Mouse (Mus musculus): ENCODE data around the gene Rbm44. TPM values are rescaled to one million over a fixed set of nuclear protein-coding genes. Genes with fewer than 3 reads are reported as not detected.

The Rbm44 gene
- polyA plus RNA-seq (2015; fragmentation: Nextera tagmentation; extraction: Ambion mirVana): 0.24 and 0.48 TPM in 2 replicates

GRCm38 (mm10) chr1:91144813-91145212 lies at the start of gene Rbm44:
TSS of gene Rbm44 (plus strand) at chr1:91145089.
- no peak within 1 kb of the TSS for H3K9ac ChIP-seq (ENCODE audit: low read depth, low read length)
- no peak for ATAC-seq
- no peaks in the 10 kb centered on the region for H3K9me3 ChIP-seq (replicated peaks; ENCODE audit: control insufficient read depth, low read length, poor library complexity, severe bottlenecking)
- no peaks in the 10 kb centered on the region for H3K4me1 ChIP-seq (ENCODE audit: control insufficient read depth, insufficient read depth, low read length)
- no peak within 1 kb of the TSS for H3K4me3 ChIP-seq (ENCODE audit: low read depth, low read length)
- no peak within 1 kb of the TSS for H3K27ac ChIP-seq (ENCODE audit: low read length)
- no peaks in the 10 kb centered on the region for H3K36me3 ChIP-seq (ENCODE audit: control insufficient read depth, insufficient read depth, low read length)
- H3K4me2 ChIP-seq (ENCODE audit: low read length): no peak within 1 kb of the TSS
- 60% methylated on average over 20 of the region's 20 CpGs for WGBS
- H3K27me3 ChIP-seq (ENCODE audit: control insufficient read depth, insufficient read depth, low read depth, low read length): no peaks in the 10 kb centered on the region

- Histone ChIP-seq H3K27me3 (ENCODE audit: control insufficient read depth, insufficient read depth, low read depth, low read length) (no peaks in the 10 kb centered on the region), H3K4me1 (ENCODE audit: control insufficient read depth, insufficient read depth, low read length) (no peaks in the 10 kb centered on the region), H3K4me2 (ENCODE audit: low read length) (no peak overlapping the region), H3K36me3 (ENCODE audit: control insufficient read depth, insufficient read depth, low read length) (no peaks in the 10 kb centered on the region), H3K27ac (ENCODE audit: low read length) (no peak overlapping the region), H3K4me3 (ENCODE audit: low read depth, low read length) (no peak overlapping the region), H3K9me3 (replicated peaks; ENCODE audit: control insufficient read depth, low read length, poor library complexity, severe bottlenecking) (no peaks in the 10 kb centered on the region), H3K9ac (ENCODE audit: low read depth, low read length) (no peak overlapping the region)
- no peak for ATAC-seq
- WGBS: 90% methylated on average over 3 of the region's 3 CpGs
Observed at GRCm38 (mm10) chr1:91095258-91095657, 49.6 kb upstream of the Rbm44 start.

GRCm38 (mm10) chr1:91095853-91096252 lies 49.0 kb upstream of the Rbm44 start:
- no peak overlapping the region for H3K4me2 ChIP-seq (ENCODE audit: low read length)
- no peak for ATAC-seq
- no peaks in the 10 kb centered on the region for H3K4me1 ChIP-seq (ENCODE audit: control insufficient read depth, insufficient read depth, low read length)
- H3K27ac ChIP-seq (ENCODE audit: low read length): no peak overlapping the region
- no peak overlapping the region for H3K9ac ChIP-seq (ENCODE audit: low read depth, low read length)
- WGBS: 67% methylated on average over 1 of the region's 1 CpGs
- no peak overlapping the region for H3K4me3 ChIP-seq (ENCODE audit: low read depth, low read length)
- H3K27me3 ChIP-seq (ENCODE audit: control insufficient read depth, insufficient read depth, low read depth, low read length): no peaks in the 10 kb centered on the region
- H3K9me3 ChIP-seq (replicated peaks; ENCODE audit: control insufficient read depth, low read length, poor library complexity, severe bottlenecking): no peaks in the 10 kb centered on the region
- H3K36me3 ChIP-seq (ENCODE audit: control insufficient read depth, insufficient read depth, low read length): no peaks in the 10 kb centered on the region

- ATAC-seq: no peak
- WGBS: 84% methylated on average over 5 of the region's 5 CpGs
- Histone ChIP-seq H3K4me2 (ENCODE audit: low read length) (no peak overlapping the region), H3K9ac (ENCODE audit: low read depth, low read length) (no peak overlapping the region), H3K9me3 (replicated peaks; ENCODE audit: control insufficient read depth, low read length, poor library complexity, severe bottlenecking) (no peaks in the 10 kb centered on the region), H3K4me1 (ENCODE audit: control insufficient read depth, insufficient read depth, low read length) (no peaks in the 10 kb centered on the region), H3K36me3 (ENCODE audit: control insufficient read depth, insufficient read depth, low read length) (no peaks in the 10 kb centered on the region), H3K4me3 (ENCODE audit: low read depth, low read length) (no peak overlapping the region), H3K27me3 (ENCODE audit: control insufficient read depth, insufficient read depth, low read depth, low read length) (no peaks in the 10 kb centered on the region), H3K27ac (ENCODE audit: low read length) (no peak overlapping the region)
Observed at GRCm38 (mm10) chr1:91096490-91096889, 48.4 kb upstream of the Rbm44 start.

- no peaks in the 10 kb centered on the region for H3K4me1 ChIP-seq (ENCODE audit: control insufficient read depth, insufficient read depth, low read length)
- H3K9ac ChIP-seq (ENCODE audit: low read depth, low read length): no peak overlapping the region
- 89% methylated on average over 11 of the region's 11 CpGs for WGBS
- no peaks in the 10 kb centered on the region for H3K27me3 ChIP-seq (ENCODE audit: control insufficient read depth, insufficient read depth, low read depth, low read length)
- no peaks in the 10 kb centered on the region for H3K36me3 ChIP-seq (ENCODE audit: control insufficient read depth, insufficient read depth, low read length)
- no peak for ATAC-seq
- H3K27ac ChIP-seq (ENCODE audit: low read length): no peak overlapping the region
- H3K9me3 ChIP-seq (replicated peaks; ENCODE audit: control insufficient read depth, low read length, poor library complexity, severe bottlenecking): no peaks in the 10 kb centered on the region
- H3K4me2 ChIP-seq (ENCODE audit: low read length): no peak overlapping the region
- H3K4me3 ChIP-seq (ENCODE audit: low read depth, low read length): no peak overlapping the region
Observed at GRCm38 (mm10) chr1:91097283-91097834, 47.5 kb upstream of the Rbm44 start.

GRCm38 (mm10) chr1:91098887-91099286 lies 46.0 kb upstream of the Rbm44 start:
- Histone ChIP-seq H3K36me3 (ENCODE audit: control insufficient read depth, insufficient read depth, low read length) (0 out of 2 replicates have a peak, but pooled peaks cover 5% of the 10 kb centered on the region), H3K4me1 (ENCODE audit: control insufficient read depth, insufficient read depth, low read length) (no peaks in the 10 kb centered on the region), H3K4me3 (ENCODE audit: low read depth, low read length) (no peak overlapping the region), H3K4me2 (ENCODE audit: low read length) (no peak overlapping the region), H3K9me3 (replicated peaks; ENCODE audit: control insufficient read depth, low read length, poor library complexity, severe bottlenecking) (no peaks in the 10 kb centered on the region), H3K27me3 (ENCODE audit: control insufficient read depth, insufficient read depth, low read depth, low read length) (no peaks in the 10 kb centered on the region), H3K27ac (ENCODE audit: low read length) (no peak overlapping the region), H3K9ac (ENCODE audit: low read depth, low read length) (no peak overlapping the region)
- ATAC-seq: no peak
- WGBS: 12% methylated on average over 6 of the region's 6 CpGs

GRCm38 (mm10) chr1:91101709-91102440 lies 43.0 kb upstream of the Rbm44 start:
- WGBS: 66% methylated on average over 11 of the region's 11 CpGs
- Histone ChIP-seq H3K9ac (ENCODE audit: low read depth, low read length) (no peak overlapping the region), H3K9me3 (replicated peaks; ENCODE audit: control insufficient read depth, low read length, poor library complexity, severe bottlenecking) (no peaks in the 10 kb centered on the region), H3K4me1 (ENCODE audit: control insufficient read depth, insufficient read depth, low read length) (no peaks in the 10 kb centered on the region), H3K36me3 (ENCODE audit: control insufficient read depth, insufficient read depth, low read length) (peaks cover 11% of the 10 kb centered on the region; the same call in 1 of the 2 replicates), H3K4me3 (ENCODE audit: low read depth, low read length) (no peak overlapping the region), H3K27ac (ENCODE audit: low read length) (no peak overlapping the region), H3K27me3 (ENCODE audit: control insufficient read depth, insufficient read depth, low read depth, low read length) (no peaks in the 10 kb centered on the region), H3K4me2 (ENCODE audit: low read length) (no peak overlapping the region)
- no peak for ATAC-seq

- Histone ChIP-seq H3K4me2 (ENCODE audit: low read length) (no peak overlapping the region), H3K9ac (ENCODE audit: low read depth, low read length) (no peak overlapping the region), H3K36me3 (ENCODE audit: control insufficient read depth, insufficient read depth, low read length) (peaks cover 11% of the 10 kb centered on the region; the same call in 1 of the 2 replicates), H3K27me3 (ENCODE audit: control insufficient read depth, insufficient read depth, low read depth, low read length) (no peaks in the 10 kb centered on the region), H3K4me3 (ENCODE audit: low read depth, low read length) (no peak overlapping the region), H3K4me1 (ENCODE audit: control insufficient read depth, insufficient read depth, low read length) (no peaks in the 10 kb centered on the region), H3K27ac (ENCODE audit: low read length) (no peak overlapping the region), H3K9me3 (replicated peaks; ENCODE audit: control insufficient read depth, low read length, poor library complexity, severe bottlenecking) (no peaks in the 10 kb centered on the region)
- no peak for ATAC-seq
- 94% methylated on average over 15 of the region's 15 CpGs for WGBS
Observed at GRCm38 (mm10) chr1:91103366-91103983, 41.4 kb upstream of the Rbm44 start.

- no peaks in the 10 kb centered on the region for H3K4me1 ChIP-seq (ENCODE audit: control insufficient read depth, insufficient read depth, low read length)
- no peaks in the 10 kb centered on the region for H3K9me3 ChIP-seq (replicated peaks; ENCODE audit: control insufficient read depth, low read length, poor library complexity, severe bottlenecking)
- WGBS: 74% methylated on average over 5 of the region's 5 CpGs
- H3K4me2 ChIP-seq (ENCODE audit: low read length): no peak overlapping the region
- no peak overlapping the region for H3K27ac ChIP-seq (ENCODE audit: low read length)
- no peak for ATAC-seq
- peaks cover 17% of the 10 kb centered on the region; the same call in 1 of the 2 replicates for H3K36me3 ChIP-seq (ENCODE audit: control insufficient read depth, insufficient read depth, low read length)
- no peak overlapping the region for H3K4me3 ChIP-seq (ENCODE audit: low read depth, low read length)
- H3K9ac ChIP-seq (ENCODE audit: low read depth, low read length): no peak overlapping the region
- H3K27me3 ChIP-seq (ENCODE audit: control insufficient read depth, insufficient read depth, low read depth, low read length): no peaks in the 10 kb centered on the region
Observed at GRCm38 (mm10) chr1:91107548-91107947, 37.3 kb upstream of the Rbm44 start.

Measured in midbrain, embryonic 16.5 days (tissue).